Mouse (Mus musculus) heart, postnatal 0 days (tissue): ENCODE measurements around the gene Plekhm1.

ENCODE experiments used
- CTCF ChIP-seq: IDR thresholded peaks from 2 replicates; pipeline ENCODE4 v1.5.1; 2016; ENCODE audit warnings: antibody characterized with exemption, control low read depth, low read depth
- EP300 ChIP-seq: IDR thresholded peaks from 2 replicates; pipeline ENCODE4 v1.6.1; 2016; ENCODE audit warnings: antibody characterized with exemption, low read depth

DNA sequence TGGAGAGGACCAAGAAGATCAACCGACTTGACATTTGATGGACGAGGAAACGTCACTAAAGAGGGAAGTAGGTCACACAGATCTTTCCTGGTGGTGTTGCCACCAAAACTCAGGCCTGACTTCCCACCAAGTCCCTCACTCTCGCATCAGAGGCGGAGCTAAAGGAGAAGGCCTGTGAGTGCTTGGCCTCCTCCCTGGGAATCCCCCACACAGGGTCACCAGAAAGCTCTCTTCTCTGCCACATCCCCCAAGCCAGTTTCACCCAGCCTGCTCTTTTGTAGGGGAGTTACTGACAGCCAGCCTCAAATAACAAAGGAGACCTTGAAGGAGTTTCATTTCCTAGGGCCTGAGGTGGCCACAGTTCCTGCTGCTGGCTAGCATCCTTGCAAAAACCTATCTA lies 97.1 kb downstream of the Plekhm1 start:
- TF ChIP-seq CTCF = no peak
- TF ChIP-seq EP300 = no peak
